Mouse (Mus musculus) forebrain, postnatal 0 days (tissue): Measurements from ENCODE around the gene Fem1a. TPM values are rescaled to one million over a fixed set of nuclear protein-coding genes. Genes with fewer than 3 reads are reported as not detected.

ENCODE experiments used
- ATAC-seq: fragments of 200-750 bp; cut with Nextera tagmentation; 2 replicates; pipeline ENCODE4 v1.8.0; 2017; ENCODE audit warnings: mild to moderate bottlenecking, moderate library complexity
- DNase-seq: peaks from one replicate; pipeline ENCODE4 v3.0.0-alpha.2; 2015
- H3K27ac ChIP-seq: fragments of 300-500 bp; sonication (generic); 2 replicates; pipeline ENCODE4 v1.5.1; 2014; ENCODE audit warnings: low read depth, mild to moderate bottlenecking, antibody characterized with exemption, low read length, moderate library complexity, mixed read lengths
- H3K27me3 ChIP-seq: fragments of 300-500 bp; sonication (generic); 2 replicates; pipeline ENCODE4 v1.6.1; 2014; ENCODE audit warnings: mild to moderate bottlenecking, low read length, mixed read lengths; ENCODE audit not compliant: insufficient read depth
- H3K36me3 ChIP-seq: fragments of 300-500 bp; sonication (generic); 2 replicates; pipeline ENCODE4 v1.6.1; 2014; ENCODE audit warnings: mild to moderate bottlenecking, moderate library complexity; ENCODE audit not compliant: insufficient read depth
- H3K4me1 ChIP-seq: fragments of 300-500 bp; sonication (generic); 2 replicates; pipeline ENCODE4 v1.6.1; 2014; ENCODE audit warnings: antibody characterized with exemption; ENCODE audit not compliant: insufficient read depth
- H3K4me2 ChIP-seq: fragments of 300-500 bp; sonication (generic); 2 replicates; pipeline ENCODE4 v1.6.1; 2014; ENCODE audit warnings: low read depth, mild to moderate bottlenecking, moderate library complexity
- H3K4me3 ChIP-seq: fragments of 300-500 bp; sonication (generic); 2 replicates; pipeline ENCODE4 v1.5.1; 2014; ENCODE audit warnings: low read depth, low read length, mixed read lengths
- H3K9ac ChIP-seq: fragments of 300-500 bp; sonication (generic); 2 replicates; pipeline ENCODE4 v1.6.1; 2014; ENCODE audit warnings: mild to moderate bottlenecking
- H3K9me3 ChIP-seq: fragments of 300-500 bp; sonication (generic); 2 replicates; pipeline ENCODE4 v1.6.1; 2016; ENCODE audit warnings: low read length
- CTCF ChIP-seq: sonication (generic); IDR thresholded peaks from 2 replicates; pipeline ENCODE4 v1.5.1; 2016; ENCODE audit warnings: antibody characterized with exemption, control low read depth, low read depth
- WGBS: fragments of 180-500 bp; shearing (Covaris S2); extraction: QIAGEN DNeasy Blood & Tissue Kit; methylation state at CpG from one replicate; pipeline ENCODE4 v1.1.7; 2014; 5-methylcytosine and 5-hydroxymethylcytosine counted together
- polyA plus RNA-seq: library from polyadenylated mRNA; unstranded; fragments of >200 nt; fragmentation: Nextera tagmentation; extraction: Ambion mirVana; gene quantifications from 2 replicates; pipeline ENCODE4 v1.2.1, GENCODE M21; 2015
- total RNA-seq: library from RNA; depleted of rRNA; stranded (reverse); fragments of >200 nt; gene quantifications from 2 replicates; pipeline ENCODE4 v1.2.3, GENCODE M21; 2014

The Fem1a gene
- total and polyA plus RNA-seq, 2 experiments from 2014 or later: 17.2 to 53.6 TPM

DNA sequence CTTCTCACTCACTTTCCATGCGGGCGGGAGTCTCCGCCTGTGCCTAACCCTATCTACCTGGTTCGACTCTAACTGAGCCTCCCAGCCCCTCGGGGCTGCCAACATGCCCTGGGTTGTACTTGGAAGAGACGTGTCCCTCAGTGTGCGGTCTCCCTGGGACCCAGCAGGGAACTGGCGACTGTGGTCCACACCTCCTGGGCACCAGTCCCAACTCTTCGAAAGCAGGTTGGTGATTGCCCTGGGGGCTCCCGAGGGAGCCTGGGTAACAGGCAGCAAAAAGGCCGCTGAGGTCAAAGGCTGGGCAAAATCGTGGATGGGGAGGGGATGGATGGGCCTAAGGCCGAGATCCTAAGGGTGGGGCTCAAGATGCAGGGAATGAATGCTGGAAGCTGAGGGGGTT lies 38.9 kb upstream of the Fem1a start:
- no peak for TF ChIP-seq CTCF

DNA sequence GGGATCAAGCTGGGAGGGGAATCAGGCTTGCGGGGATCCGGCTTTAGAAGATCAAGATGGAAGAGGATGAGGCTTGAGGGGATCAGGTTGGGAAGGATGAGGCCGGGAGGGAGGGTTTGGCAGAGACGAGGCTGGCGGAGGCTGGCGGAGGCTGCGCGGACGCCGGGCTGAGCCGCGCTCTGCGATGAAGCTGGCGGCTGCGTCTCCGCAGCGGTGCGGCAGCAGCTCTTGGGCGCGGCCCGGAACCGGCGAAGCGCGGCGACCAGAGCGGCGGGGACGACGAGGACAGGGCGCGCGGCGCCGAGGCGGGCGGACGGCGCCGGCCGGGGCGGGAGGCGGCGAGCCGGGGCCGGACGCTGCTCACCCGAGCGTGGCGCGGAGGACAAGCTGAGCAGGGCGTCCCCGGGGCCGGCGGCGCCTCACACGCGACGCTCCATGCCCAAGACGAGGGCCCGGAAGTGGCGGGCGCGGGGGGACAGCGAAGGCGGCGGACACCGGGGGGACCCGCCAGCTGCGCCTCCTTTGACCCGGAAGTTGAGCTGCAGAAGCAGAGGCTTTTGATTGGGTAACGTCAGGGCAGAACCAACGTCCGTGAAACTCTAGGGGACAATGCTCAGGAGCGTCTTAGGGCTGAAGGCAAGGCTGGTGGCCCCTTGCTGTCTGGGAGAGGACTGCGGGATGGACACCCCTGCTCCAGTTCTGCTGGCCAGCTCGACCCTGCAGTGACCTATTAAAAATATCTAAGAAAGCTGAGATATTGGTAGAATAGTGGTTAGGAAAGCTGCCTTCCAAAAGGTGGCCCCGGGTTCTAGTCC lies 38.0 kb upstream of the Fem1a start, which contains the start of gene Dpp9:
Gene Dpp9 (minus strand): TSS at position 529 of the 815 bp plus-strand sequence.
- no peaks in the 10 kb centered on the region for H3K9me3 ChIP-seq
- peak within 1 kb of the TSS; percentile 91 for H3K27ac ChIP-seq
- peak within 1 kb of the TSS; percentile 72 for H3K4me3 ChIP-seq
- peak; percentile 49 for TF ChIP-seq CTCF
- no peaks in the 10 kb centered on the region for H3K36me3 ChIP-seq
- ATAC-seq: peak; percentile 99
- peaks cover 15% of the 10 kb centered on the region for H3K4me1 ChIP-seq
- WGBS: 1% methylated on average over 71 of the region's 78 CpGs
- peak within 1 kb of the TSS; percentile 79 for H3K9ac ChIP-seq
- DNase-seq: peak; percentile 94
- H3K4me2 ChIP-seq: peak within 1 kb of the TSS; percentile 91
- H3K27me3 ChIP-seq: no peaks in the 10 kb centered on the region

More for the DNA sequence above, 38.9 kb upstream of the Fem1a start:
- H3K9ac ChIP-seq: peak overlapping the region; percentile 79
- H3K27me3 ChIP-seq: no peaks in the 10 kb centered on the region
- H3K4me3 ChIP-seq: peak overlapping the region; percentile 72
- 66% methylated on average over 13 of the region's 13 CpGs for WGBS
- no peak overlapping the region for H3K27ac ChIP-seq
- DNase-seq: no peak
- no peak for ATAC-seq
- peak overlapping the region; percentile 91 for H3K4me2 ChIP-seq
- H3K4me1 ChIP-seq: peaks cover 15% of the 10 kb centered on the region
- no peaks in the 10 kb centered on the region for H3K9me3 ChIP-seq
- H3K36me3 ChIP-seq: no peaks in the 10 kb centered on the region

DNA sequence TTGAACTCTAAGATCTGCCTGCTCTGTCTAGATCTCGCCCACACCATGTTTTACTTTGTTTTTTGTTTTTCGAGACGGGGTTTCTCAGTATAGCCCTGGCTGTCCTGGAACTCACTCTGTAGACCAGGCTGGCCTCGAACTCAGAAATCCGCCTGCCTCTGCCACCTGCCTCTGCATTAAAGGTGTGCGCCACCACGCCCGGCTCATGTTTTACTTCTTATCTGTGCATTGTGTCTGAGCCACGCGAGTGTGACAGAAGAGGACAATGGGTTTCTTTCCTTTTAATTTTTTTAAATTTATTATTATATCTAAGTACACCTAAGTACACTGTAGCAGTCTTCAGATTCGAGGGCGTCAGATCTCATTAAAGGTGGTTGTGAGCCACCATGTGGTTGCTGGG lies 37.4 kb upstream of the Fem1a start:
- Histone ChIP-seq H3K27me3 (no peaks in the 10 kb centered on the region), H3K9ac (peak overlapping the region; percentile 79), H3K4me3 (peak overlapping the region; percentile 72), H3K4me1 (peaks cover 15% of the 10 kb centered on the region), H3K27ac (peak overlapping the region; percentile 91), H3K9me3 (no peaks in the 10 kb centered on the region), H3K36me3 (no peaks in the 10 kb centered on the region), H3K4me2 (peak overlapping the region; percentile 91)
- WGBS: 46% methylated on average over 12 of the region's 12 CpGs
- no peak for ATAC-seq
- no peak for DNase-seq
- TF ChIP-seq CTCF: no peak

DNA sequence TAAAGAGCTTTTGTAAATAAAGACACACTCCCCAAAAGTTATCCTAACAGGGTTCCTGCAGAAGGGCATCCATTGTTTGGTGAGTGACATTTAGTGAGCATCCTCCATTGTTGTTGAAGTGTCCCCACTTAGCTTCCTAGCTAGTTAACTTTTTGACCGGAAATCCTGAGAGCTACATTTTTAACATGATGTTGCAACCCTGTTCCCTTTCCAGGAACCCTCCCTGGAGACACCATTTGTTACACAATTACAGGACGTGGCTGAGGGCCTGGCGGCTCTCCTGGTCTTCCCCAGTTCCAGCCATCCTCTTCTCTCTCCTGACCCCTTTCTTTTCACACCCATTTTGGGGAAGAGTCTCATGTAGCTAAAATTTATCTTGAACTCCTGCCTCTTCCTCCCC lies 36.8 kb upstream of the Fem1a start:
- H3K36me3 ChIP-seq: no peaks in the 10 kb centered on the region
- H3K4me2 ChIP-seq: no peak overlapping the region
- H3K4me3 ChIP-seq: 0 out of 2 replicates have a peak overlapping the region, but pooled peaks have one; percentile 72
- no peak for DNase-seq
- ATAC-seq: no peak
- H3K9ac ChIP-seq: no peak overlapping the region
- 64% methylated on average over 3 of the region's 3 CpGs for WGBS
- H3K4me1 ChIP-seq: peaks cover 15% of the 10 kb centered on the region
- no peaks in the 10 kb centered on the region for H3K9me3 ChIP-seq
- H3K27me3 ChIP-seq: no peaks in the 10 kb centered on the region
- no peak for TF ChIP-seq CTCF
- no peak overlapping the region for H3K27ac ChIP-seq

DNA sequence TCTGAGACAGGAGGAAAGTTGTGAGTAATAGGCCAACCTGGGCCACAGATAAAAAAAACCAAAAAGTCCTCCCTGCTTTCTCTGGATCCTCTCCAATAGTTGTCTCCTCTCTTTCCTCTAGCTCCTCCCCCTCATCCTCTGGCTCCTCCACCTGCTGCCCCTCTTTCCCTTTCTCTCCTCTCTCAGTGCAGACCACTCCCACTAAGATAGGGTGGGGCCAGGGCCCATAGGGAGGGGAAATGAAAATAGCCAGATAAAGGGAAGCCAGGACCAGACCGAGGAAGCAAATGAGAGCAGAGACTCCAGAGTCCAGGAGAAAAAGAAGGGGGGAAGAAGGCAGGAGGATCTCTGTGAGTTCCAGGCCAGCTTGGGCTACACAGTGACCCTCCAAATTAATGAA lies 31.7 kb upstream of the Fem1a start:
- DNase-seq: no peak
- H3K4me1 ChIP-seq: no peaks in the 10 kb centered on the region
- H3K4me3 ChIP-seq: no peak overlapping the region
- H3K4me2 ChIP-seq: no peak overlapping the region
- H3K36me3 ChIP-seq: no peaks in the 10 kb centered on the region
- no peaks in the 10 kb centered on the region for H3K9me3 ChIP-seq
- no peak for TF ChIP-seq CTCF
- H3K27ac ChIP-seq: no peak overlapping the region
- H3K9ac ChIP-seq: no peak overlapping the region
- ATAC-seq: no peak
- H3K27me3 ChIP-seq: no peaks in the 10 kb centered on the region
- WGBS: 21% methylated on average over 1 of the region's 1 CpGs

DNA sequence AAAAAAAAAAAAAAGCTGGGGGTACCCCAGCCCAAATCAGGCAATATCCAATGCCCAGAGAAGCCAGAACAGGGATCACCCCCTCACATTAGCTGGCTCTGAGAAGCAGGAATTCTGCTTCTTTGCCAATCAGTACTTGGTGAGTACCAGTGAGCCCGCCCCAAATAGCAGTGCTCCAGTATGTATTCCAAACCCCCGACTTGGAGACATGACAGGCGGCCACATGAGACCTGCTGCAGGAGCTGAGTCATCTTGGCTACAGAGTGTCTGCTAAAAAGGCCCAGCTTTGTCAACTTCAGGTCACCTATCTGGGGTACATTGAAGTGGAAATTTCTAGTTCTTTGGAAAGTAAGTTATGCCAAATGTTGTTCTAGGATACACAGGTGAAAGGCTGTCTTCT lies 30.0 kb upstream of the Fem1a start:
- H3K4me3 ChIP-seq: no peak overlapping the region
- no peak overlapping the region for H3K27ac ChIP-seq
- no peaks in the 10 kb centered on the region for H3K9me3 ChIP-seq
- TF ChIP-seq CTCF: no peak
- H3K4me2 ChIP-seq: no peak overlapping the region
- DNase-seq (no peak), ATAC-seq (no peak)
- 81% methylated on average over 3 of the region's 3 CpGs for WGBS
- no peak overlapping the region for H3K9ac ChIP-seq
- H3K27me3 ChIP-seq: no peaks in the 10 kb centered on the region
- H3K36me3 ChIP-seq: no peaks in the 10 kb centered on the region
- no peaks in the 10 kb centered on the region for H3K4me1 ChIP-seq

DNA sequence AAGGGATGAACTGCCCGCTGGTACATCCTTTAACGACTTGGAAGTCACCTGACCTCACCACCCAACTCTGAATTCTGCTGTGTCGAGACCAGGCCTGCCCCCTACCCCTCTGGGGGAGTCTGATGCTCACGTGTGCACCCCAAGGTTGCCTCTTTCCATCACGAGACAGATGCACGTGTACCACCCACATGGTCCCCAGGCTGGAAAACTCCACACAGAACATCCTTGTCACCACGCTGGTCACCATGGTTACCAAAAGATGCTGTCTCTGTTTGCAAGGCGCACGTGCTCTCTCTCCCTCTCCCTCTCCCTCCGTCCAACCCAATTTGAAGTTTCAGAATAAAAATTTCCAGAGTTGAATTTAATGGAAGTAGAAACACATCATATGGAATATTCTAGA lies 26.7 kb upstream of the Fem1a start:
- no peak for TF ChIP-seq CTCF
- 51% methylated on average over 10 of the region's 10 CpGs for WGBS
- ATAC-seq (peak; percentile 51), DNase-seq (peak; percentile 44)
- H3K27me3 ChIP-seq: no peaks in the 10 kb centered on the region
- H3K4me2 ChIP-seq: no peak overlapping the region
- H3K9me3 ChIP-seq: no peaks in the 10 kb centered on the region
- no peaks in the 10 kb centered on the region for H3K36me3 ChIP-seq
- H3K4me3 ChIP-seq: no peak overlapping the region
- H3K4me1 ChIP-seq: peaks cover 6% of the 10 kb centered on the region; the same call in 1 of the 2 replicates
- H3K27ac ChIP-seq: no peak overlapping the region
- H3K9ac ChIP-seq: no peak overlapping the region
